Comparison of ENCODE assay signal across 26 mouse cellular contexts in genomic region chr10:21146719-21147118, GRCm38 (mm10). TPM values are rescaled to one million over a fixed set of nuclear protein-coding genes. Genes with fewer than 3 reads are reported as not detected.
"Had no signal": no experiment of that assay in that cellular context is flagged by ENCODE, and none has a peak within 500 bp of the region (broad histone marks: within the 10 kb centered on the region; RNA-seq: fewer than 3 reads in every experiment).

No protein-coding gene starts in this region.

- H3K9me3 ChIP-seq: heart, embryonic 10.5 days; heart, embryonic 12.5 days; hindbrain, embryonic 10.5 days; hindbrain, embryonic 12.5 days; intestine, embryonic 15.5 days; limb, embryonic 13.5 days; limb, embryonic 15.5 days; liver, embryonic 12.5 days had no signal

- ATAC-seq: hindbrain, embryonic 16.5 days; inflammation-experienced regulatory T-cells, adult 6 months; intestine, embryonic 15.5 days; intestine, postnatal 0 days; liver, embryonic 12.5 days had no signal

- H3K27me3 ChIP-seq: heart, embryonic 12.5 days; hindbrain, embryonic 12.5 days; intestine, embryonic 15.5 days; limb, embryonic 13.5 days; limb, embryonic 15.5 days; liver, embryonic 12.5 days had no signal

- H3K9ac ChIP-seq: heart, embryonic 12.5 days; hindbrain, embryonic 12.5 days; hindbrain, embryonic 14.5 days; intestine, embryonic 15.5 days; limb, embryonic 13.5 days; limb, embryonic 15.5 days; liver, embryonic 12.5 days; liver, embryonic 14.5 days had no signal

- H3K36me3 ChIP-seq: heart, embryonic 10.5 days; heart, embryonic 12.5 days; intestine, embryonic 15.5 days; limb, embryonic 15.5 days had no signal

- H3K4me3 ChIP-seq: gastrocnemius, adult 2 months; heart, adult 2 months; heart, embryonic 10.5 days; heart, embryonic 12.5 days; hindbrain, embryonic 10.5 days; hindbrain, embryonic 12.5 days; intestine, embryonic 15.5 days; limb, embryonic 13.5 days; limb, embryonic 15.5 days; liver, embryonic 12.5 days had no signal

- H3K27ac ChIP-seq: gastrocnemius, adult 2 months; heart, adult 2 months; heart, embryonic 10.5 days; hindbrain, embryonic 10.5 days; hindbrain, embryonic 12.5 days; hindbrain, embryonic 14.5 days; intestine, embryonic 15.5 days; limb, embryonic 13.5 days; limb, embryonic 15.5 days; liver, embryonic 12.5 days; liver, embryonic 14.5 days had no signal

- DNase-seq: gastrocnemius, adult 2 months; gastrocnemius, postnatal 10 days; gastrocnemius, postnatal 25 days; heart, adult 2 months; heart, postnatal 10 days; heart, postnatal 4 days; kidney, adult 18-20 months; kidney, adult 8-10 months; kidney, postnatal 10 days; kidney, postnatal 25 days; kidney, postnatal 4 days; layer of hippocampus, postnatal 36 days; left cerebral cortex, postnatal 4 days had no signal

- H3K4me2 ChIP-seq: heart, embryonic 12.5 days; hindbrain, embryonic 12.5 days; hindbrain, embryonic 14.5 days; intestine, embryonic 15.5 days; limb, embryonic 13.5 days; limb, embryonic 15.5 days; liver, embryonic 12.5 days had no signal

- H3K4me1 ChIP-seq: heart, embryonic 12.5 days had no signal

RNA-seq across cellular contexts. Expression of gene Myb, which starts 14.1 kb away (rescaled TPM):
- total RNA-seq: gastrocnemius, adult 2 months; heart, adult 2 months had no signal
